Mouse (Mus musculus): ENCODE measurements around the gene Gm13275.
"Not testable (repeated sequence)": the region's sequence is repeated elsewhere in the genome, so short reads cannot be mapped to it uniquely, and the experiment has no call there.

DNA sequence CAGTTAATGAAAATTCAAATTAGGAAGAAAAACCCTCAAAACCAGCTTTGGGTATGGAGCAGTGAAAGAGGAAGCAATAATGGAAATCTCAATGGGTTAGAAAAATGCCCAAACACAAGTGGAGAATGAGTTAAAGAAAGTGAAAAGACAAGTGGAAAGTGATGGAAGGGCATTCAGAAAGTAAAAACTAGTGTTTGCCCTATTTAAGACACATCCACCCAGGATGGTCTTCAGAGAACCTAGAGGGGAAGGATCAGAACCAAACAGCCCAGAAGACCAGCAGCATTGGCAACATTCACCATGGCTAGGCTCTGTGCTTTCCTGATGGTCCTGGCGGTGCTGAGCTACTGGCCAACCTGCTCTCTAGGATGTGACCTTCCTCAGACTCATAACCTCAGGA is 40.9 kb downstream of the Gm13275 start, which contains the start of gene Ifna5:
- not testable (repeated sequence) for TF ChIP-seq CTCF (conservative IDR thresholded peaks at IDR 0.05; ENCODE audit: low read length); POU5F1 (IDR thresholded peaks at IDR 0.05; ENCODE audit: borderline replicate concordance, low read length)
